24 mouse cellular contexts compared by ENCODE assay signal in genomic region chr3:28034707-28035333, GRCm38 (mm10).
DNase-seq lines count a peak whose midpoint lies in the region; ATAC-seq lines count a peak whose summit lies in the region.
"Had no signal": no experiment of that assay in that cellular context is flagged by ENCODE, and none has a peak within 500 bp of the region (broad histone marks: within the 10 kb centered on the region; RNA-seq: fewer than 3 reads in every experiment).

No protein-coding gene starts in this region.

- no peaks in the 10 kb centered on the region for H3K27me3 ChIP-seq in hindbrain, embryonic 15.5 days
- H3K27me3 ChIP-seq in hindbrain, embryonic 10.5 days (ENCODE audit: insufficient read depth, poor library complexity, severe bottlenecking), result no peaks in the 10 kb centered on the region
- H3K27me3 ChIP-seq in midbrain, embryonic 13.5 days, result no peaks in the 10 kb centered on the region
- no peaks in the 10 kb centered on the region for H3K27me3 ChIP-seq in midbrain, embryonic 10.5 days (ENCODE audit: low read depth, poor library complexity, severe bottlenecking)
- H3K27me3 ChIP-seq: embryonic facial prominence, embryonic 15.5 days; liver, embryonic 15.5 days; neural tube, embryonic 15.5 days; Patski had no signal

- peaks cover 3% of the 10 kb centered on the region for H3K4me1 ChIP-seq in hindbrain, embryonic 15.5 days (replicated peaks)
- peaks cover 9% of the 10 kb centered on the region for H3K4me1 ChIP-seq in hindbrain, embryonic 10.5 days (replicated peaks)
- H3K4me1 ChIP-seq in midbrain, embryonic 13.5 days (replicated peaks), result peaks cover 11% of the 10 kb centered on the region
- H3K4me1 ChIP-seq in midbrain, embryonic 10.5 days, result peaks cover 15% of the 10 kb centered on the region
- H3K4me1 ChIP-seq: limb, embryonic 10.5 days; liver, embryonic 15.5 days had no signal

- H3K27ac ChIP-seq in hindbrain, embryonic 15.5 days (replicated peaks), result 0 out of 2 replicates have a peak overlapping the region, but pooled peaks have one; percentile 17
- H3K27ac ChIP-seq in hindbrain, embryonic 10.5 days, result no peak overlapping the region
- H3K27ac ChIP-seq in midbrain, embryonic 13.5 days, result no peak overlapping the region
- no peak overlapping the region for H3K27ac ChIP-seq in midbrain, embryonic 10.5 days (replicated peaks)
- H3K27ac ChIP-seq: embryonic facial prominence, embryonic 15.5 days; limb, embryonic 10.5 days; liver, embryonic 15.5 days; neural tube, embryonic 15.5 days; stomach, postnatal 0 days had no signal

- H3K36me3 ChIP-seq in hindbrain, embryonic 15.5 days, result no peaks in the 10 kb centered on the region
- H3K36me3 ChIP-seq in hindbrain, embryonic 10.5 days, result no peaks in the 10 kb centered on the region
- no peaks in the 10 kb centered on the region for H3K36me3 ChIP-seq in midbrain, embryonic 13.5 days
- H3K36me3 ChIP-seq in midbrain, embryonic 10.5 days, result no peaks in the 10 kb centered on the region
- H3K36me3 ChIP-seq: embryonic facial prominence, embryonic 15.5 days; G1E; limb, embryonic 10.5 days; liver, embryonic 15.5 days; neural tube, embryonic 15.5 days had no signal

- H3K4me2 ChIP-seq in hindbrain, embryonic 15.5 days, result no peak overlapping the region
- H3K4me2 ChIP-seq in midbrain, embryonic 13.5 days (replicated peaks), result no peak overlapping the region
- H3K4me2 ChIP-seq: embryonic facial prominence, embryonic 15.5 days; liver, embryonic 15.5 days; neural tube, embryonic 15.5 days had no signal

- no peak overlapping the region for H3K4me3 ChIP-seq in hindbrain, embryonic 15.5 days
- no peak overlapping the region for H3K4me3 ChIP-seq in hindbrain, embryonic 10.5 days
- no peak overlapping the region for H3K4me3 ChIP-seq in midbrain, embryonic 13.5 days (replicated peaks)
- no peak overlapping the region for H3K4me3 ChIP-seq in midbrain, embryonic 10.5 days
- H3K4me3 ChIP-seq: embryonic facial prominence, embryonic 15.5 days; limb, embryonic 10.5 days; liver, embryonic 15.5 days; neural tube, embryonic 15.5 days had no signal

- ATAC-seq in hindbrain, embryonic 15.5 days (ENCODE audit: low FRiP score, low read depth), result no peak; the same call in 1 of the 2 replicates
- ATAC-seq in midbrain, embryonic 13.5 days, result 0 out of 2 replicates have a peak, but pooled peaks have one; percentile 37
- ATAC-seq: activated CD4-positive, CD25-positive, alpha-beta regulatory T cell, adult 4 months; Patski had no signal

- H3K9ac ChIP-seq in hindbrain, embryonic 15.5 days, result no peak overlapping the region
- H3K9ac ChIP-seq in midbrain, embryonic 13.5 days (replicated peaks), result no peak overlapping the region
- H3K9ac ChIP-seq: embryonic facial prominence, embryonic 15.5 days; liver, embryonic 15.5 days; neural tube, embryonic 15.5 days had no signal

- DNase-seq in hindbrain, embryonic 10.5 days (ENCODE audit: low spot score), result no peak
- DNase-seq in midbrain, embryonic 10.5 days (ENCODE audit: low spot score), result no peak
- peak; percentile 24 for DNase-seq in brain, embryonic 18.5 days (ENCODE audit: low read depth, low spot score)
- DNase-seq in thymus, postnatal 25 days, result no peak
- no peak for DNase-seq in spleen, postnatal 10 days (ENCODE audit: low spot score in 2 of 2)
- DNase-seq: adrenal gland, adult 8-10 months; cerebellum, adult 9-11 months; gastrocnemius, postnatal 36 days; heart, postnatal 36 days; kidney, adult 18-20 months; layer of hippocampus, adult 9-11 months; liver; right cerebral cortex, adult 18-20 months; thymus, adult 2 months had no signal

- WGBS in hindbrain, embryonic 15.5 days, result 72% methylated on average over 5 of the region's 5 CpGs
- WGBS in hindbrain, embryonic 10.5 days, result 74% methylated on average over 5 of the region's 5 CpGs
- 62% methylated on average over 5 of the region's 5 CpGs for WGBS in midbrain, embryonic 13.5 days
- WGBS in midbrain, embryonic 10.5 days, result 75% methylated on average over 5 of the region's 5 CpGs

- no peaks in the 10 kb centered on the region for H3K9me3 ChIP-seq in hindbrain, embryonic 15.5 days
- H3K9me3 ChIP-seq in hindbrain, embryonic 10.5 days, result no peaks in the 10 kb centered on the region
- H3K9me3 ChIP-seq in midbrain, embryonic 13.5 days, result no peaks in the 10 kb centered on the region
- no peaks in the 10 kb centered on the region for H3K9me3 ChIP-seq in midbrain, embryonic 10.5 days (replicated peaks)
- H3K9me3 ChIP-seq: embryonic facial prominence, embryonic 15.5 days; G1E; limb, embryonic 10.5 days; liver, embryonic 15.5 days; neural tube, embryonic 15.5 days had no signal
